Mouse (Mus musculus) liver, embryonic 16.5 days (tissue): ENCODE data around the gene Cacnb4. TPM values are rescaled to one million over a fixed set of nuclear protein-coding genes. Genes with fewer than 3 reads are reported as not detected.
A peak's percentile ranks its signal among the peaks of the same experiment; 100 is the strongest.

Experiments used
- ATAC-seq: fragments of 200-750 bp; cut with Nextera tagmentation; 2 replicates; pipeline ENCODE4 v1.8.0; 2017; ENCODE audit warnings: low read depth, mild to moderate bottlenecking, moderate number of reproducible peaks, moderate library complexity
- H3K27ac ChIP-seq: fragments of 300-500 bp; sonication (generic); 2 replicates; pipeline ENCODE4 v1.5.1; 2014; ENCODE audit warnings: mild to moderate bottlenecking, low read length
- H3K27me3 ChIP-seq: fragments of 300-500 bp; sonication (generic); 2 replicates; pipeline ENCODE4 v1.6.1; 2014; ENCODE audit warnings: low read depth, low read length, mixed read lengths; ENCODE audit not compliant: control insufficient read depth, insufficient read depth
- H3K36me3 ChIP-seq: fragments of 300-500 bp; sonication (generic); 2 replicates; pipeline ENCODE4 v1.6.1; 2014; ENCODE audit warnings: mild to moderate bottlenecking; ENCODE audit not compliant: control insufficient read depth, insufficient read depth
- H3K4me1 ChIP-seq: fragments of 300-500 bp; sonication (generic); 2 replicates; pipeline ENCODE4 v1.6.1; 2014; ENCODE audit warnings: low read depth, low read length, mixed read lengths; ENCODE audit not compliant: control insufficient read depth
- H3K4me2 ChIP-seq: fragments of 300-500 bp; sonication (generic); 2 replicates; pipeline ENCODE4 v1.6.1; 2014; ENCODE audit warnings: low read depth, low read length, mixed read lengths
- H3K4me3 ChIP-seq: fragments of 300-500 bp; sonication (generic); 2 replicates; pipeline ENCODE4 v1.5.1; 2014; ENCODE audit warnings: low read depth, mild to moderate bottlenecking, low read length
- H3K9ac ChIP-seq: fragments of 300-500 bp; sonication (generic); 2 replicates; pipeline ENCODE4 v1.6.1; 2014; ENCODE audit warnings: low read depth, low read length
- H3K9me3 ChIP-seq: fragments of 300-500 bp; sonication (generic); replicated peaks from 2 replicates; pipeline ENCODE4 v1.6.1; 2016; ENCODE audit warnings: low read length; ENCODE audit not compliant: control insufficient read depth
- WGBS: fragments of 180-500 bp; shearing (Covaris S2); extraction: QIAGEN DNeasy Blood & Tissue Kit; methylation state at CpG from one replicate; pipeline ENCODE4 v1.1.7; 2014; ENCODE audit not compliant: insufficient replicate concordance; 5-methylcytosine and 5-hydroxymethylcytosine counted together
- polyA plus RNA-seq: library from polyadenylated mRNA; unstranded; fragments of >200 nt; fragmentation: Nextera tagmentation; extraction: Ambion mirVana; gene quantifications from 2 replicates; pipeline ENCODE4 v1.2.1, GENCODE M21; 2015

Cacnb4 gene
- polyA plus RNA-seq, 1 experiment from 2014 or later, result 0.12 TPM

DNA sequence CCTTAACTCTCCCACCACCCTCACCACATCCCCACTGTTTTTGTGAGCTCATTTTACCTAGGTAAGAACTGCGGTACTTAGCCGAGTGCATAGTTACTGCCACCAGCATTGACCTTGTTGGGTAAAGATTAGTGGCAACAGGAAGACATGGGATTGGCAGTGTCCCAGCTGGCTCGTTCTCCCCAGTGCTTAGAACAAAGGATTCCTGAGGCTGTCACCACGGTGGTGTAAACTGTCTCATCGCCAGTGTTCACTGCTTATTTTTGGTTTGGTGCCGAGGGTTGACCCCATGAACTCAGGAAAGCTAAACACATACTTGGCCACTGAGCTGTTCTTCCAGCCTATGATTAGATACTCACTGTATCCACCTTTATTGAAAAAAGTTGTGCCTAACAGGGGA lies 238.6 kb downstream of the Cacnb4 start:
- Histone ChIP-seq H3K4me3 (no peak overlapping the region), H3K36me3 (no peaks in the 10 kb centered on the region), H3K4me2 (no peak overlapping the region), H3K9me3 (no peaks in the 10 kb centered on the region), H3K27ac (no peak overlapping the region), H3K27me3 (no peaks in the 10 kb centered on the region), H3K4me1 (peaks cover 5% of the 10 kb centered on the region; the same call in 1 of the 2 replicates), H3K9ac (no peak overlapping the region)
- 46% methylated on average over 6 of the region's 6 CpGs for WGBS
- ATAC-seq, result peak; percentile 67

DNA sequence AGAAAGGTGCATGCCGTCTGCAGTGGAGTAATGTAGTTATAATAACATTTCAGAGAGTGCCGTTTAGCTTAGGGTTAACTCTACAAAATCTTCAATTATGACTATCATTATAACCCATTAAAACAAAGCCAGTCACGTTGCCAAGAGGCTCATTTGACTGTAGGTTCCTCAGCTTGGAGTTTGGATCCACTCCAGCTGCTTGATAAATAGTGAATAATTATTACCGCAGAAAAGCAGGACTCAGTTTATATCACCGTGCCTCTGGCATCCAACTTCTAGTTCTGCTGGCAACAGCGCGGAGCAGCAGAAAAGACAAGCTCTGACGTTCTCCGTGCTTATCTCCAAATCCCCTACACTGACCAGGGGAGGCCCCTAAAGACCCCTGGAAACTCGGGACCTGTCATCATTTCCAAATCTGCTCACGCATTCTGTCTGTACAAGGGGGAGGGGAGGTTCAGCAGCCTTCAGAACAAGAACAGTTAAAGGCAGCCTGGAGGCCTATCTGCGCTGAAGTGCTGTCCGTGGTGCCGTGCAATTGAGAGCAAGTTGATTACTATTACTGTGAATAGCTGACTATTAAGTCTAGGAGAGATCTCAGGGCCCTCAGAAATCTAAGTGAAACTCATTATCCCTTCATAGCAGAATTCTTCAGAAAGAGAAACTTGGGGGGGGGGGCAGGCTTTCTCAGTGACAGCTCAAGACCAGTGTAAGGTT lies 240.6 kb downstream of the Cacnb4 start:
- Histone ChIP-seq H3K9ac (no peak overlapping the region), H3K36me3 (no peaks in the 10 kb centered on the region), H3K4me3 (no peak overlapping the region), H3K27ac (no peak overlapping the region), H3K27me3 (no peaks in the 10 kb centered on the region), H3K9me3 (no peaks in the 10 kb centered on the region), H3K4me2 (no peak overlapping the region), H3K4me1 (no peaks in the 10 kb centered on the region)
- 73% methylated on average over 14 of the region's 14 CpGs for WGBS
- ATAC-seq, result no peak

DNA sequence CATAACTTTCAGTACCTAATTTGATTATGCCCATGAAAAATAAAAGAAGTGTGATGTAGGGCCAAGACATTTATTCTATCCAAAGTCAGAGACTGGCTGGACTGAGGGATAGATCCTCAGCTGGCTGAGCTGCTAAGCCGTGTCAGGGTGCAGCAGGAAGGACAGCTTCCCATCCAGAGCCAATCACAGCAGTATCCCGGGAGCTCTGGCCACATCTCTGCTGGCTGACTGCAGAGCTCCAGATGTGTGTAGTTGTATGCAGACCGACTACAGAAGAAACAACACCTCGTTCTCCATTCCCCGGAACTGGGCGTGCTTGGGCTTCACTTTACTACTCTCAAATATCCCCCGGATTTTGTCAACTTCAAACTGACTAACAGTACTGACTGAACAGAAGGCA lies 243.3 kb downstream of the Cacnb4 start:
- Histone ChIP-seq H3K9ac (no peak overlapping the region), H3K36me3 (no peaks in the 10 kb centered on the region), H3K4me3 (no peak overlapping the region), H3K9me3 (no peaks in the 10 kb centered on the region), H3K4me1 (no peaks in the 10 kb centered on the region), H3K27me3 (no peaks in the 10 kb centered on the region), H3K4me2 (no peak overlapping the region), H3K27ac (no peak overlapping the region)
- ATAC-seq, result no peak
- WGBS, result 72% methylated on average over 7 of the region's 7 CpGs

DNA sequence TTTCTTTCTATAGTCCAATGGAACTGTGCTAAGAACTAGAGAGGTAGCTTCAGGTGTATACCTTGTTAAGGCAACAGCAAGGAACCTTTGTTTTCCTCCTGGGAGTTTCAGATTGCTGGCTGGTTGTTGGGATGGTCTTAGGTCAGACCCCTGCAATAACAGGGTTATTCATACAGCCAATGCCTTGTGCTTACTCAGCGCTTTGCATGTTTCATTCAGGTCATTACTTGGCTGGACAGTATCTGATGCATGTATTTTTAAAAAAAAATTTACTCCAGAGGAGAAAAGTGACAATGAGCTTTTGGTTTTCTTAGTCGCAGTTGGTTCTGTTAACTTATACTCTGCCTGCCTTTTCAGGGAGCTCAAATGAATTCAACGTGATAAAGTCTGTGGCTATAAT lies 249.2 kb downstream of the Cacnb4 start:
- H3K27ac ChIP-seq, result no peak overlapping the region
- H3K4me2 ChIP-seq, result no peak overlapping the region
- H3K4me3 ChIP-seq, result no peak overlapping the region
- H3K4me1 ChIP-seq, result peaks cover 7% of the 10 kb centered on the region
- WGBS, result 72% methylated on average over 3 of the region's 3 CpGs
- ATAC-seq, result no peak
- H3K27me3 ChIP-seq, result no peaks in the 10 kb centered on the region
- no peaks in the 10 kb centered on the region for H3K9me3 ChIP-seq
- no peak overlapping the region for H3K9ac ChIP-seq
- no peaks in the 10 kb centered on the region for H3K36me3 ChIP-seq

DNA sequence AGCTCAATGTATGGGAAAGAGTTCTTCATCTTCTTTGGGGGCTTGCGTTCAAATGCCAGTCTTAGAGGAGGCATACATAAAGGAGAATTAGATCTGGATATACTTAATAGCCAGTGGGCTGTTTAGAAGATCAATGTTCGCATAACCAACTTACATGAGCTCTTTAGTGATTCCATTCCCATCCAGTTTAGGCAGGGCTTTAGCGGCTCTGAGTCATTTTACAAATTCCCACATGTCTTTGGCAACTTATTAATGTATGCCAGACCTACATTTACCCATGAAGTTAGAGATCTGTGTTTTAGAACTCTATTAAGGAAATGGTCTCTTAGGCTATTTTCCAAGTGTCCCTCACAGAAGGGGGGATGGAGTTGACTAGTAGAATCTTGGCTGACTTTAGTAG lies 250.6 kb downstream of the Cacnb4 start:
- no peaks in the 10 kb centered on the region for H3K36me3 ChIP-seq
- H3K4me1 ChIP-seq, result peaks cover 20% of the 10 kb centered on the region
- WGBS, result 87% methylated on average over 3 of the region's 3 CpGs
- no peaks in the 10 kb centered on the region for H3K9me3 ChIP-seq
- peak overlapping the region; percentile 91 for H3K4me2 ChIP-seq
- no peak overlapping the region for H3K27ac ChIP-seq
- peak overlapping the region; percentile 95 for H3K4me3 ChIP-seq
- H3K27me3 ChIP-seq, result no peaks in the 10 kb centered on the region
- 0 out of 2 replicates have a peak overlapping the region, but pooled peaks have one; percentile 72 for H3K9ac ChIP-seq
- ATAC-seq, result no peak

DNA sequence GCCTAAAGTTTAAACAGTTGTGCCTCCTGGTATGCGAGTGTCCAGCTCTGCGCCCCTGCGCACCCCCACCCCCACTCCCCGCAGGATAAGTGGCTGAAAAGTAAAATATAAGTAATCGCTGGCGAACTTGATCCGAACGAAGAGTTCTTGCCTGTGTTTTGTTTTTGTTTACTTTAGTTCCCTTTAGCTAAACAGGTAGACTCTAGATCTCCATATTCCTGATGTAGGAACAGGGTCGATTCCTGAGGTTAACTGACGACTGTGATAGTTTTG lies 251.2 kb downstream of the Cacnb4 start:
- peak overlapping the region; percentile 91 for H3K4me2 ChIP-seq
- H3K4me1 ChIP-seq, result peaks cover 24% of the 10 kb centered on the region
- no peak for ATAC-seq
- peak overlapping the region; percentile 72 for H3K9ac ChIP-seq
- 22% methylated on average over 10 of the region's 10 CpGs for WGBS
- no peaks in the 10 kb centered on the region for H3K27me3 ChIP-seq
- H3K4me3 ChIP-seq, result peak overlapping the region; percentile 95
- H3K9me3 ChIP-seq, result no peaks in the 10 kb centered on the region
- H3K36me3 ChIP-seq, result no peaks in the 10 kb centered on the region
- H3K27ac ChIP-seq, result peak overlapping the region; percentile 69

DNA sequence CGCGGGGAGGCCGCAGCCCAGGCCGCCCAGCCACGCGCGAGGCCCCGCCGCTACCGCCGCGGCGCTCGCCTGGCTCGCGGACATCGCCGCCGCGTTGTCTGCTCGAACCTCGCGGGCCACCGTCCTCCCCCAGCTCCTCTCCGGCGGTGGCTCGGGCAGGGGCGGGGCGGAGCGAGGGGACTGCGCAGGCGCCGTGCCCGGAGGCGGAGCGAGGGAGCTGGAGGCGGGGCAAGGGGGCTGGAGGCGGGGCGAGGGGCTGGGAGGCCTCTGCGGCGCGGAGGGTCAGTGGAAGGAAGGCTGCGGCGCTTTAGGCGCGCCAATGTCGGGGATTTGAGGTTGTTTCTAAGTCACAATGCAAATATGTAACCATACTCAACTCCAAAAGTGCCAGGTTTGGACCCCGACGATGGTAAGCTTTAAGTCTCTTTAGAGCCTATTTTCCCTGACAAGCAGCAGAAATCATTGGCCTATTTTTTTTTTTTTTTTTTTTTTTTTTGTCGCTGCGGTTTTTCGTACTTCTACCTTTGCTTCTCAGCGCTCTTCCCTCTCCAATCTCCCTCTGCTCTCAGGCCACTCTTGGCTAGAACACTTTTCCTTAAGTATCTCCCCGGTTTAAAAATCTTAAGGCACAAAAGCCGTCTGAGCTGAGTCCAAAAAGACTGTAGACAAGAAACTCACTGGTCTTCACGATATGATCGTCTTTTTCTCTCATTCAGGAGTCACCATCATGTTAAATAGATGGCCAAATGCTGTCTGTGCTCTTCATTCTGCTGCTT lies 251.7 kb downstream of the Cacnb4 start, which contains the start of gene Arl5a:
Gene Arl5a (minus strand): TSS at position 155 of the 776 bp plus-strand sequence.
- Histone ChIP-seq H3K9me3 (no peaks in the 10 kb centered on the region), H3K4me2 (peak within 1 kb of the TSS; percentile 91), H3K4me3 (peak within 1 kb of the TSS; percentile 95), H3K9ac (peak within 1 kb of the TSS; percentile 98), H3K27ac (peak within 1 kb of the TSS; percentile 88), H3K36me3 (no peaks in the 10 kb centered on the region), H3K4me1 (peaks cover 28% of the 10 kb centered on the region), H3K27me3 (no peaks in the 10 kb centered on the region)
- WGBS, result under 1% methylated on average over 54 of the region's 57 CpGs
- peak; percentile 94 for ATAC-seq

DNA sequence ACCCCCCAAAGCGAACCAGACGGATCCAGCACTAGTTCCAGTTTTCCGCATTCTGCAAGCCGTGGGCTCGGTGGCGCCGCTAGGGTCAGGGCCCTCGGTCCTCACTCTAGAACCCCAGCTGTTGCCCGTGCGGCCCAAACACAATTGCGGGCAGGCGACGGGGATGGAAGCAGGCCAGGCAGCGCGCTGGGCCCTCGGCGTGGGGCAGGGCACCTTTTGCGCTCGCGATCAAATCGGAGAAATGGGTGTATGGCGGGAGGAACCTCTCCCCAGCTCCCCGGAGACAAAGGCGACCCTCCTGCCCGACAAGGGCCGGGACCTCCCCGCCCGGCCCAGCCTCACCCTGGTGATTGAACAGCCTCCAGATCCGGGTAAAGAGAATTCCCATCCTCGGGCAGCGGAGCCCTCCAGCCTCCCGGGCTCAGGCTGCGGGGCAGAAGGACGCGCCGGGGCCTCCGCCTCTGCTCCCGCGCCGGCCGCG lies 252.3 kb downstream of the Cacnb4 start:
- peak overlapping the region; percentile 88 for H3K27ac ChIP-seq
- no peaks in the 10 kb centered on the region for H3K36me3 ChIP-seq
- H3K9ac ChIP-seq, result peak overlapping the region; percentile 98
- WGBS, result 0% methylated on average over 41 of the region's 42 CpGs
- peak; percentile 61 for ATAC-seq
- peaks cover 33% of the 10 kb centered on the region for H3K4me1 ChIP-seq
- peak overlapping the region; percentile 70 for H3K4me2 ChIP-seq
- peak overlapping the region; percentile 95 for H3K4me3 ChIP-seq
- H3K27me3 ChIP-seq, result no peaks in the 10 kb centered on the region
- H3K9me3 ChIP-seq, result no peaks in the 10 kb centered on the region
